Mouse (Mus musculus) c-Kit-positive CD71-positive TER-119-negative erythroid progenitor cells, embryonic 14.5 days (primary cell): ENCODE measurements around the gene Gm14597.
"Not testable (repeated sequence)": the region's sequence is repeated elsewhere in the genome, so short reads cannot be mapped to it uniquely, and the experiment has no call there.

ENCODE experiments used
- DNase-seq: peaks from one replicate; pipeline ENCODE4 v3.0.0-alpha.2; 2013; ENCODE audit warnings: low read depth

The Gm14597 gene

DNA sequence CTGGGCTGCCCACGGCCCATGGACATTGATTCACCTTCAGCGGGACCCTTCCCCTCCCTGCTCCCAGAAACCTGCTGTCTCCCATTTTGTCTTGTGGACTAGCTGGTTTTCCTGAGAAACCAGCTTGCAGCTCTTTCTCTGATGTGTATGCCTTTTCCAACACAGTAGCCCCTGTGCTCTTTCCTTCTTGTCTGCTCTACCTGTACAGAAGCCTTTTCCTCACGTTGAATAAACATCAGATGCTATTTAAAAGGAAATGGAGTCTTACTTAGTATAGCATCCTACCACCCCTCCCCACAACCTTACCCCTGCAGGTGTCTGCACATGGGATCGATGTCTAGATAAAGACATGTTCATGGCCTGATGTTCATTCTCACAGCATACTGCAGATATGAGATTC is at the start of gene Gm14597:
Gene Gm14597, minus strand, starts transcription at position 101 of the 400 bp plus-strand sequence.
- not testable (repeated sequence) for DNase-seq

DNA sequence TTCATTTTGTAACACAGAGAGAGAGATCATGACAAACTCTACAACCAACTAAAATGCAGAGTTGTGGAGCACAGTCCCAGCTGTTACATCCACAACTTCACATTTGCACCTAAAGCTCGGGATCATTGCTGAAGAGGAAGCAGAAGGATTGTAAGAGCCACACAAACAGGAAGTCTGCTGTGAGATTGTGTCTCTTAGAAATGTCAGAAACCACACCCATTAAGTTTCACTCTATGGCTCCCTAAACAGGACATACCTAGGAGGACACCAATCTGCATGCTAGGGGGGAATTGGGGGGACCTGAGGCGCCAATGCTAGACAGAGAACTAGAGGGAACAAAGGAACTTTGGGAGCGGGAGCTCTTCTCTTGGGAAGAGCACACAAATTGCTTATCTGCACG is 44.1 kb upstream of the Gm14597 start:
- DNase-seq: not testable (repeated sequence)

GRCm38 (mm10) chrX:53645885-53646284 is 37.1 kb upstream of the Gm14597 start:
- no peak for DNase-seq

DNA sequence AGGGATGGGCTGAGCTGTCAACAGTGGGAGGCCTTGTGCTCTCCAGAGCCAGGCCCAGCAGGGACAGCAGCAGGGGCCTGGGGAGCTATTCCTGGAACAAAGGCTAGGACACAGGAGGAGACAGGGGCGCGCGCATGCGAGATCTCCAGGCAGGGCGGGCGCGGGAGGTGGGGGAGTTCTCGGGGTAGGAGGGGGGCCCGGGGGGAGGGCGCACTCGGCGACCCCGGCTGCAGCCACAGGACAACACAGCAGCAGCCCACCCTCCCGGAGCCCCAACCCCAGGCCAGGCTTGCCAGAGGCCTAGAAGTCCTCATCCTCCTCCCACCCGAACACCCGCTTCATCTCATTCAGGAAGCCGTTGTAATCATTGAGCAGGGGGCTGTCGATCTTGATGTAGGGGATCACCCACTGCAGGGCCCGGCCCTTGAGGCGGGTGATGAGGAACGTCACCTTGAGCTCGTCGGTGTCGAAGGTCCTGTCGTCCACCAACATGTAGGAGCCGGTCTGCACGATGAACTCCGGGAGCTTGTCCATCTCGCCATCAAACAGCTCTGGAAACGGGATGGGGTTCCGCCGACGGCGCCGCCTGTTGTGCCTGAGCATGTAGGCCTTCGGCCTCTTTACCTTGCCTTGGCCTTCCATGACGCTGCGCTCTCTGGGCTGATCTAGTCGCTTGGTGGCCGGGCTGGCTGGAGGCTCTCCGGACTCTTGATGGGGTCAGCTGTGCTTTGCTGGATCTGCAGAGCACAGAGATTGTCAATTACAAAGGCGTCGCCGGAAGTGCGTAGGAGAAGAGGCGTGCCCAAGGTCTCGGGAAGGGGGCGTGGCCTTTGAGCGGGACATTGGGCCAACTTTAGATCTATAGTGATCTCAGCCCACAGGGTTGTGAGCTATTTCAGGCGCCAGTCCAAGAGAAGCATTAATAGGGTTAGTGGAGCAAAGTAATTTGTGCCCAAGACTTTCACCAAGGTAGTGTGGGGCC is 34.5 kb upstream of the Gm14597 start, which contains the start of gene Rtl8a:
Gene Rtl8a, minus strand, starts transcription at position 703 of the 982 bp plus-strand sequence.
- peak; percentile 35 for DNase-seq

- not testable (repeated sequence) for DNase-seq
These were observed 33.8 kb upstream of the Gm14597 start for GRCm38 (mm10) chrX:53642604-53642979.

GRCm38 (mm10) chrX:53638107-53638506 is 29.3 kb upstream of the Gm14597 start:
- not testable (repeated sequence) for DNase-seq

- not testable (repeated sequence) for DNase-seq
These were observed 2.6 kb upstream of the Gm14597 start for GRCm38 (mm10) chrX:53611395-53611794.

- peak; percentile 29 for DNase-seq
These were observed 1.8 kb upstream of the Gm14597 start for GRCm38 (mm10) chrX:53610571-53610970.

DNA sequence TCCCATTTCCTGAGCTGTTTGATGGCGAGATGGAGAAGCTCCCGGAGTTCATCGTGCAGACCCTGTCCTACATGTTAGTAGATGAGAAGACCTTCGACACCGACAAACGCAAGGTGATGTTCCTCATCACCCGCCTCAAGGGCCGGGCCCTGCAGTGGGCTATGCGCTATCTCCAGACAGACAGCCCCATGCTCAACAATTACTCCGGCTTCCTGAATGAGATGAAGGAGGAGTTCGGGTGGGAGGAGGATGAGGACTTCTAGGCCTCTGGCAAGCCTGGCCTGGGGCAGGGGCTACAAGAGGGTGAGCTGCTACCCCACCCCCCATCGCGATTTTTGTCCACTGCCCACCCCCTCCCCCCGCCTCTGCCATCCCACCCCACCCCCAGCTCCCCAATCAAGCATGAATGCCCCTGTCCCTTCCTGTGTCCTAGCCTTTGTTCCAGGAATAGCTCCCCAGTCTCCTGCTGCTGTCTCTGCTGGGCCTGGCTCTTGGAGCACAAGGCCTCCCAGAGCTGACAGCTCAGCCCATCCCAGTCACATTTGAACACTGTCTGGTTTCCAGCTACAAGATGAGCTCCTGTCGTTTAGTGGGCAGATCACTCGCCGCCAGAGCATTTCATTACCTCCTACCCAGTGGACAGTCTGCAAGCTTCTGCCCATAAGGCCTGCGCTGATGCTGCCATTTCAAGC is 511 bp downstream of the Gm14597 start:
- DNase-seq: no peak

GRCm38 (mm10) chrX:53607242-53608121 is 1.3 kb downstream of the Gm14597 start, which contains the start of gene Rtl8c:
Gene Rtl8c (plus strand): TSS chrX:53608032.
- DNase-seq: no peak

GRCm38 (mm10) chrX:53606176-53606575 is 2.6 kb downstream of the Gm14597 start:
- DNase-seq: not testable (repeated sequence)

DNA sequence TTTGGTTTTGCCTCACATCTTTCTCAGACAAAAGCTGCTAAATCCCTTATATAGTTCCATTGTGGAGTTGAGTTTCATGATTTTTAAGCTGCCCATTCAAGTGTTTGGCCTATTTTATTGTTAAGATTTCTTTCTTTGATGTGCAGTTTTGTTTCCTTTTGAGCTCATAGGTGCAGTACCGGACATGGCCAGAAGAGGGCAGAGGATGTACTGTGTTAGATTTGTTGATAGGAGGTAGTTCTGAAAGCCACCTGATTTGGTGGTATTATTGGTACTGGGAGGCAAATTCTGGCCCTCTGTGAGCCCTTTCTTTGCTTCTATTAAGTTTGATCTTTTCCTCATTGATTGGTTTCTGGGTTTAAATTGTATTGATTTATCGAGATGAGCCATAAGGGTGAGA is 8.8 kb downstream of the Gm14597 start:
- DNase-seq: not testable (repeated sequence)

- DNase-seq: not testable (repeated sequence)
These were observed 25.4 kb downstream of the Gm14597 start for GRCm38 (mm10) chrX:53583404-53583803.

DNA sequence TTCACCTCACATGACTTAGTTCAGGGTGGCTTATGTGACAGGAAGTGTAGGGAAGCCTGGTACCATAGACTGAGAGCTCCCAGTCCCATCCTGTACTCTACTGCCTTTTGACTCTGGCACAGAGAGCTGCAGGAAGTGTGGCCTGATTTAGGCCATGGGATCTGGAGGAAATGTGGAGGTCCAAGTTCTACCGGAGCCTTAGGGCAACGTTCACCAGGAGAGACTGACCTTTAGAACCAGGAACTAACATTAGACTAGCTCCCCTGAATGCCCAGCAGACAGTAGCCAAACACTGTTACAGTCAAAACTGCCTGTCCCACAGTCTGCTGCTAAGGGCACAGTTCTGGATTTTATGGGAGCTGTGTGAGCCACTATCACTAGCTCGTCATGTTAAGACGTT is 27.4 kb downstream of the Gm14597 start:
- DNase-seq: not testable (repeated sequence)

DNA sequence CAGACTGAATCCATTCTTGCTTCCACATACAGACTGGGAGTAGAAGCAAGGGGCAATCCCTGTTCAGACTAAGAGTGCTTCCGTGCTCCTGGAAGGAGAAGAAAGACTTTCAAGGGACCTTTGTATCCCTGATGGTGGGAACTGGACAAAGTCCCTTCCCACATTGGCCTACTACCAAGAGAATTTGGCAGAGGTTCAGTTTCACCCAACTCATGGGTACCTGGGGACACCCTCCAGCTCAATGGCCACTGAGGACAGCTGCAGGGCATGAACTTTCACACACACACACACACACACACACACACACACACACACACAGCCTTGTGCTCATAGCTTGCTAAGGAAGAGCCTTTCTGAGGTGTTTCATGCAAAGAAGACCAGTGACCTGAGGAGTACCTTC is 29.5 kb downstream of the Gm14597 start:
- no peak for DNase-seq
